Mouse (Mus musculus) monocyte, adult 2 months (primary cell): ENCODE measurements at regions not wholly inside any gene's neighbourhood (a gene's known extent, or its start where the extent isn't known, plus 50 kb on each side); places are given as distances from the start of the nearest gene placed in this dataset.

Source experiments
- DNase-seq, 2 experiments: peaks; one replicate each; pipeline ENCODE4 v3.0.0; 2022; ENCODE audit warnings: low spot score in 2 of 2, low read depth in 1 of 2

- no peak for DNase-seq
Measured at GRCm38 (mm10) chr10:98699579-98699978, 214.6 kb upstream of the Atp2b1 start.

- no peak for DNase-seq
Measured at GRCm38 (mm10) chr10:98700407-98700806, 213.8 kb upstream of the Atp2b1 start.

- no peak for DNase-seq
Measured at GRCm38 (mm10) chr10:98701285-98701684, 212.9 kb upstream of the Atp2b1 start.

GRCm38 (mm10) chr10:98702470-98703215 is 211.6 kb upstream of the Atp2b1 start:
- no peak for DNase-seq

GRCm38 (mm10) chr10:98703642-98704293 is 210.4 kb upstream of the Atp2b1 start:
- no peak for DNase-seq

- no peak for DNase-seq
Measured at GRCm38 (mm10) chr10:98704559-98704958, 209.6 kb upstream of the Atp2b1 start.

- DNase-seq = no peak
Measured at GRCm38 (mm10) chr10:98717856-98718255, 196.3 kb upstream of the Atp2b1 start.

GRCm38 (mm10) chr10:98718706-98719105 is 195.5 kb upstream of the Atp2b1 start:
- no peak for DNase-seq

- DNase-seq = no peak
Measured at GRCm38 (mm10) chr10:98720256-98721005, 193.8 kb upstream of the Atp2b1 start.

- DNase-seq = no peak
Measured at GRCm38 (mm10) chr10:98725110-98725509, 189.1 kb upstream of the Atp2b1 start.

- DNase-seq = no peak
Measured at GRCm38 (mm10) chr10:98727130-98727529, 187.1 kb upstream of the Atp2b1 start.

- no peak for DNase-seq
Measured at GRCm38 (mm10) chr10:98728396-98729030, 185.7 kb upstream of the Atp2b1 start.

GRCm38 (mm10) chr10:98733950-98734585 is 180.1 kb upstream of the Atp2b1 start:
- DNase-seq = no peak

- DNase-seq = no peak
Measured at GRCm38 (mm10) chr10:98740507-98741147, 173.6 kb upstream of the Atp2b1 start.

GRCm38 (mm10) chr10:98741398-98741797 is 172.8 kb upstream of the Atp2b1 start:
- no peak for DNase-seq

GRCm38 (mm10) chr10:98742822-98743605 is 171.2 kb upstream of the Atp2b1 start:
- DNase-seq = no peak

- peak; percentile 44 to 60 for DNase-seq
Measured at GRCm38 (mm10) chr10:98744246-98744645, 170.0 kb upstream of the Atp2b1 start.

- DNase-seq = no peak
Measured at GRCm38 (mm10) chr10:98744662-98745061, 169.5 kb upstream of the Atp2b1 start.

GRCm38 (mm10) chr10:98745409-98745808 is 168.8 kb upstream of the Atp2b1 start:
- no peak for DNase-seq

GRCm38 (mm10) chr10:98745861-98746260 is 168.3 kb upstream of the Atp2b1 start:
- no peak for DNase-seq
